Mouse (Mus musculus) kidney, embryonic 16.5 days (tissue): ENCODE measurements around the gene Gm37240. TPM values are rescaled to one million over a fixed set of nuclear protein-coding genes. Genes with fewer than 3 reads are reported as not detected.
"Not testable (repeated sequence)": the region's sequence is repeated elsewhere in the genome, so short reads cannot be mapped to it uniquely, and the experiment has no call there.

Experiments
- ATAC-seq: fragments of 200-750 bp; cut with Nextera tagmentation; 2 replicates; pipeline ENCODE4 v1.8.0; 2017; ENCODE audit warnings: moderate TSS enrichment; ENCODE audit not compliant: low FRiP score, low TSS enrichment
- H3K27ac ChIP-seq: fragments of 300-500 bp; sonication (generic); 2 replicates; pipeline ENCODE4 v1.5.1; 2014; ENCODE audit warnings: low read length
- H3K27me3 ChIP-seq: fragments of 300-500 bp; sonication (generic); 2 replicates; pipeline ENCODE4 v1.6.1; 2014; ENCODE audit warnings: low read length, control low read depth, mixed read lengths; ENCODE audit not compliant: insufficient read depth
- H3K36me3 ChIP-seq: fragments of 300-500 bp; sonication (generic); 2 replicates; pipeline ENCODE4 v1.6.1; 2014; ENCODE audit warnings: low read length, control low read depth, mixed read lengths; ENCODE audit not compliant: insufficient read depth
- H3K4me1 ChIP-seq: fragments of 300-500 bp; sonication (generic); 2 replicates; pipeline ENCODE4 v1.6.1; 2014; ENCODE audit warnings: low read length, control low read depth, mixed read lengths; ENCODE audit not compliant: insufficient read depth
- H3K4me2 ChIP-seq: fragments of 300-500 bp; sonication (generic); replicated peaks from 2 replicates; pipeline ENCODE4 v1.6.1; 2014; ENCODE audit warnings: low read depth, low read length
- H3K4me3 ChIP-seq: fragments of 300-500 bp; sonication (generic); 2 replicates; pipeline ENCODE4 v1.5.1; 2014; ENCODE audit warnings: mild to moderate bottlenecking, low read length
- H3K9ac ChIP-seq: fragments of 300-500 bp; sonication (generic); replicated peaks from 2 replicates; pipeline ENCODE4 v1.6.1; 2014; ENCODE audit warnings: low read length
- H3K9me3 ChIP-seq: fragments of 300-500 bp; sonication (generic); 2 replicates; pipeline ENCODE4 v1.6.1; 2016; ENCODE audit warnings: low read length, control low read depth
- WGBS: fragments of 180-500 bp; shearing (Covaris S2); extraction: QIAGEN DNeasy Blood & Tissue Kit; methylation state at CpG from one replicate; pipeline ENCODE4 v1.1.7; 2014; 5-methylcytosine and 5-hydroxymethylcytosine counted together
- polyA plus RNA-seq: library from polyadenylated mRNA; unstranded; fragments of >200 nt; fragmentation: Nextera tagmentation; extraction: Ambion mirVana; gene quantifications from 2 replicates; pipeline ENCODE4 v1.2.1, GENCODE M21; 2015

Gm37240 gene
- polyA plus RNA-seq, 1 experiment from 2014 or later: 8.7 TPM

DNA sequence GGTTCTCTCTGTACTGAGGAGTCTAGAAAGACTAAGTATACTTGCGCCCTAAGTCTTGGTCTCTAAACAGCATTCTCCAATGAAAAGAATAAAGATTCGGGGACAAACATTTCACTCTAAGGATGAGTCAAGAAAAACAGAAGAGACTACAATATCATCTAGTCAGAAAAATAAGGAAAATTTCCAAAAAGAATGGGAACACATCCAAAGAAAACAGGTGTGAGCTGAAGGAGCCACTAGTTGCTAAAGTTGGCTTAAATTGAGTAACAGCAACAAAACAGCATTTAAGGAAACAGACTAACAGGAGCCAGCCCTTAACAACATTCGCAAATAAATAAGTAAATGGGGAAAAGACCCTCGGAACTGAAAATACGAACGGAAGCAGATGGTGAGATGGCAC is 1318.8 kb downstream of the Gm37240 start:
- Histone ChIP-seq H3K4me2 (no peak overlapping the region), H3K9me3 (no peaks in the 10 kb centered on the region), H3K27ac (no peak overlapping the region), H3K27me3 (no peaks in the 10 kb centered on the region), H3K36me3 (no peaks in the 10 kb centered on the region), H3K9ac (no peak overlapping the region), H3K4me3 (no peak overlapping the region), H3K4me1 (peaks cover 7% of the 10 kb centered on the region)
- WGBS: 90% methylated on average over 6 of the region's 6 CpGs
- ATAC-seq: no peak

DNA sequence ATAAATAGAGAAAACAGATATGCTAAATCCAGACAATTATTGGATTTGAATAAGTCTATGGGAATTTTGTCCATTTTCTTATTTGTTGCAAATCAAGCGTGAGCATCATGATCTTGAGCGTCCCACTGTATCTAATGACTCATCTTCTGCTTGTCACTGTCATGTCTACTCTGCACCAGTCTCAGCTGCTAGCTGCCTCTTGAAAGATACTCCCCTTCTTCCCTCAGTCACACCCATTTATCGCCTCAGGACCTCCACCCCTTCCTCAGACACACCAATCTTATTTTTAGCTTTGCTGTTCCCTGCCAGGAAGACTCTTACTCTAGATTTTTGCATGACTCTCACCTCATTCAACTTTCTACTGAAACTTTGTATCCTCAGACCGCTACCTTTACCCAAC is 1323.9 kb downstream of the Gm37240 start:
- ATAC-seq: no peak
- 89% methylated on average over 4 of the region's 4 CpGs for WGBS
- H3K27me3 ChIP-seq: no peaks in the 10 kb centered on the region
- no peaks in the 10 kb centered on the region for H3K9me3 ChIP-seq
- H3K4me2 ChIP-seq: no peak overlapping the region
- no peak overlapping the region for H3K9ac ChIP-seq
- H3K27ac ChIP-seq: no peak overlapping the region
- no peaks in the 10 kb centered on the region for H3K4me1 ChIP-seq
- H3K36me3 ChIP-seq: no peaks in the 10 kb centered on the region
- no peak overlapping the region for H3K4me3 ChIP-seq

DNA sequence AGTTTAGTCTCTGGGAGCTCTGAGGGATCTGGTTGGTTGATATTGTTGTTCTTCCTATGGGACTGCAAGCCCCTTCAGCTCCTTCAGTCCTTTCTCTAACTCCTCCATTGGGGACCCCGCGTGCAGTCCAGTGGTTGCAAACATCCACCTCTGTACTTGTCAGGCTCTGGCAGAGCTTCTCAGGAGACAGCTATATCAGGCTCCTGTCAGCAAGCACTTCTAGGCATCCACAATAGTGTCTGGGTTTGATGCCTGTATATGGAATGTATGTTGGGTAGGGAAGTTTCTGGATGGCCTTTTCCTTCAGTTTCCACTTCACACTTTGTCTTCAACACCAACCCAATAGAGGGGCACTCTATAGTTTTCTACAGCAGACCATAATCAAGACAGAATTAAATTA is 1324.4 kb downstream of the Gm37240 start:
- not testable (repeated sequence) for ATAC-seq, H3K36me3 ChIP-seq

DNA sequence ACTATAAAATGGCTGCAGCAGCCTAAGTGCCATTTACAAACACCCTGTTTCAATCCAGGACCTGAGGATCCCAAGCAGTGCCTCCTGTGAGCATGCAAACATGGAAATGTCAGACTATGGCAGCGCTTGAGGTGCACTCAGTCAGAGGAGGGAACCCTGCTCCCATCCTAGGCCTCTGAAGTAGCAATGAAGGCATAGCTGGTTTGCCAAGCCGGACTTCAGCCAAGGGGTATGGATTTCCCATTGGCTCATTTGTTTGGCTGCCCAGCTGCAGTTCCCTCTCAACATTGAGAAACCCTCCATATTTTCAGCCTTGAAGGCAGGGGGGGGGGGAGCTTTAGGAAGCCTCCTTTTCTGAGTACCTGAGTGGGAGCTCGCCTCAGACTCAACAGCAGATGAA is 1329.0 kb downstream of the Gm37240 start:
- Histone ChIP-seq H3K27ac (no peak overlapping the region), H3K4me3 (no peak overlapping the region), H3K9ac (no peak overlapping the region), H3K27me3 (no peaks in the 10 kb centered on the region), H3K36me3 (no peaks in the 10 kb centered on the region), H3K9me3 (no peaks in the 10 kb centered on the region), H3K4me1 (0 out of 2 replicates have a peak, but pooled peaks cover 4% of the 10 kb centered on the region), H3K4me2 (no peak overlapping the region)
- 89% methylated on average over 3 of the region's 3 CpGs for WGBS
- no peak for ATAC-seq

More for the DNA sequence above, 1324.4 kb downstream of the Gm37240 start:
- H3K4me2 ChIP-seq, H3K4me3 ChIP-seq, H3K9me3 ChIP-seq, H3K27ac ChIP-seq, H3K4me1 ChIP-seq, H3K27me3 ChIP-seq, H3K9ac ChIP-seq: not testable (repeated sequence)
- WGBS: 98% methylated on average over 2 of the region's 2 CpGs

DNA sequence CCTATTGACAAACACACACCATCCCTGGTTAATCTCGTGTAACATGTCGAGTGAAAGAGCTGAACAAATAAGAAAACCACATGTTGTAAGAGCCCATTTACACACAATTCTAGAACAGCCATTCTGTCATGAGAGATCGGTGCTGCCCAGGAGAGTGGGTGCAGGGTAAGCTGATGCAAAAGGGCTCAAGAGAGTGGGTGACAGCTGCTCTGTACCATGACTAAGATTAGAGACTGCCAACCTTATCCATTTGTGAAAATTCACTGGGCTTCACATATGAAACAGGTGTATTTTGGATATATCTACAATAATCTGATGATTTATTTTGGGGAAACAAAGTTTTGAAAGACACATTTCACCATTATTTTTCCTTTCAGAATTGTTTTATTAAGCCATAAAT is 1331.5 kb downstream of the Gm37240 start:
- H3K27ac ChIP-seq: no peak overlapping the region
- no peaks in the 10 kb centered on the region for H3K36me3 ChIP-seq
- WGBS: 88% methylated on average over 3 of the region's 3 CpGs
- ATAC-seq: no peak
- no peak overlapping the region for H3K4me2 ChIP-seq
- H3K27me3 ChIP-seq: no peaks in the 10 kb centered on the region
- no peak overlapping the region for H3K4me3 ChIP-seq
- no peak overlapping the region for H3K9ac ChIP-seq
- no peaks in the 10 kb centered on the region for H3K9me3 ChIP-seq
- H3K4me1 ChIP-seq: 0 out of 2 replicates have a peak, but pooled peaks cover 4% of the 10 kb centered on the region

DNA sequence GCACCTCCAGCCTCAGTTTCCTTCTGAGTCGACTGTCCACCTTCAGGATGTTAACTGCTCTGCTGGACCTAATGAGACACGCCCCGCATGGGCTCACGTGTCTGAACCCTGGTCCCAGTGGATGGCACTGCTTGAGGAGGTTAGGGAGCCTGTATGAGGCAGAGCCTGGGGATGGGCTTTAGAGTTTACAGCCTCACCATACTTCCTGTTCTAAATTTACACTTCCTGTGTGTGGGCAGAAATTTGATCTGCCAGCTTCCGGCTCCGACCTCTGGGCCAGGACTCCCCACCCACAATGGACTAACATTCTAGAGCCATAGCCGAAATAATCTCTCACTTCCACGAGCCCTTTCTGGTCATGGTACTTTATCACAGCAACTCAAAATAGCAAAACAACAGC is 1340.1 kb downstream of the Gm37240 start:
- Histone ChIP-seq H3K9ac (no peak overlapping the region), H3K9me3 (no peaks in the 10 kb centered on the region), H3K4me2 (no peak overlapping the region), H3K4me1 (peaks cover 4% of the 10 kb centered on the region; the same call in 1 of the 2 replicates), H3K27ac (no peak overlapping the region), H3K4me3 (no peak overlapping the region), H3K36me3 (no peaks in the 10 kb centered on the region), H3K27me3 (no peaks in the 10 kb centered on the region)
- 63% methylated on average over 8 of the region's 8 CpGs for WGBS
- no peak for ATAC-seq

DNA sequence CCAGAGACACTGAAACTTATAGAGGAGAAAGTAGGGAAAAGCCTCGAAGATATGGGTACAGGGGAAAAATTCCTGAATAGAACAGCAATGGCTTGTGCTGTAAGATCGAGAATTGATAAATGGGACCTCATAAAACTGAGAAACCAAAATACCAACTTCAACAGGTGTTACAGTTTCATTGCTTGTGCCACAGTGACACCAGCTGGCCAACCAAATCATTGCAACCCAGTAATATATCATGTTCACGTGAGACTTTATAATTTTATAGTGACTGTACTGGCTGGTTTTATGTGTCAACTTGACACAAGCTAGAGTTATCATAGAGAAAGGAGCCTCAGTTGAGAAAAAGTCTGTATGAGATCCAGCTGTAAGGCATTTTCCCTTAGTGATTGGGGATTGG is 1344.9 kb downstream of the Gm37240 start:
- not testable (repeated sequence) for H3K9me3 ChIP-seq, ATAC-seq, H3K4me3 ChIP-seq, H3K4me1 ChIP-seq, H3K27ac ChIP-seq, H3K27me3 ChIP-seq, H3K36me3 ChIP-seq, H3K9ac ChIP-seq, H3K4me2 ChIP-seq
- WGBS: 5% methylated on average over 3 of the region's 3 CpGs

DNA sequence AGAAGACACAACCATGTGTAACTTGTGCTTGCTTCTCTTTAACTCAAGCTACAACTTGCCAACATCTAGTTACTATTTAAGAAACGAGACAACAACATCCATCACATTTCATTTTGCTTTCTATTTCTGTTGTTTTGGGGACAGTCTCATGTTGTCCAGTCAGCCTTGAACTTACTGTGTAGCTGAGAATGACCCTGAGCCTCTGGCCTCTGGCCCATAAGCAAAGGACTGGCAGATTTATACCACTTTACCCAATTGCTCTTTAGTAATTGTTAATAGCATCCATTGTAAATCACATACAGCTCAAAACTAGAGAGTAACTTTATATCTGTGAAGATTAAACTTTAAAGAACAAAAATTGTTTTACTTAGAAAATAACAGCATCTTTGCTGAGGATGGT is 1345.4 kb downstream of the Gm37240 start:
- Histone ChIP-seq H3K27ac (no peak overlapping the region), H3K4me3 (no peak overlapping the region), H3K9me3 (no peaks in the 10 kb centered on the region), H3K4me1 (no peaks in the 10 kb centered on the region), H3K36me3 (no peaks in the 10 kb centered on the region), H3K27me3 (no peaks in the 10 kb centered on the region), H3K4me2 (no peak overlapping the region), H3K9ac (no peak overlapping the region)
- no peak for ATAC-seq
- 64% methylated on average over 1 of the region's 1 CpGs for WGBS

DNA sequence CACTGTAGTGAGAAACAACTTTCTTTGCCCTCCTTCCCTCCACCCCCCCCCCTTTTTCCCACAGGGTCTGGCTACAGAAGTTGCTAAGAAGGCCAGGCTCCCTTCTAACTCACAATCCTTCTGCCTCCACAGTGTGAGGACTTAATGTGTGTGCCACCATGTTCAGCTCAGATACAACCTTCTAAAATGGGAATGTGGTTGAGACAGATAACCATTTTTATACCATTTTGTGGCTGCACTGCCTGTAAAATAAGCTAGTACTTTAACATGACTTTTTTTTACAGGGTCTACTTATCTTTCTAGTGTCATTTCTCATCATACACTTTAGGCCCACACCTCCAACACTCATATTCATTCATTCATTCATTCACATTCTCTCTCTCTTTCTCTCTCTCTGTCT is 1346.7 kb downstream of the Gm37240 start:
- Histone ChIP-seq H3K9me3 (no peaks in the 10 kb centered on the region), H3K27ac (no peak overlapping the region), H3K9ac (no peak overlapping the region), H3K4me2 (no peak overlapping the region), H3K4me1 (no peaks in the 10 kb centered on the region), H3K4me3 (no peak overlapping the region), H3K36me3 (no peaks in the 10 kb centered on the region), H3K27me3 (no peaks in the 10 kb centered on the region)
- no peak for ATAC-seq

DNA sequence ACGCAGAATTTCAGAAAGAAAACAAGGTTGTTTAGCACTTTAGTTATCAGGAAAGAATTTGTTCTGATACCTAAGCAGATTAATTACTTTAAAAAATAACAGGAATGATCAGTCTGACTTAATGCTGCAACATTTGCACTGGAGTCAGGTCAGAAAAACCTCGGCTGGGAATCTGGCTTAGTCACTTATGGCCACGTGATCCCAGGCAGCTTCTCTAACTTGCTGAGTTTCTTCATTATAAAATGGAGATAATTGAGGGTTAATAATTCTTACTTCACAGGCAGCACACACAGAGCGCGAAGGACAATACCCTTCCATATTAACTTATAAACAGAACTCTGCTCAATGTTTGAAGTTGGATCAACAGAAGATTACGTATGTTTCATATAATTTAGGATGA is 1350.3 kb downstream of the Gm37240 start:
- no peak overlapping the region for H3K4me2 ChIP-seq
- H3K4me3 ChIP-seq: no peak overlapping the region
- WGBS: 75% methylated on average over 6 of the region's 6 CpGs
- H3K9ac ChIP-seq: no peak overlapping the region
- H3K4me1 ChIP-seq: no peaks in the 10 kb centered on the region
- no peaks in the 10 kb centered on the region for H3K9me3 ChIP-seq
- no peak for ATAC-seq
- H3K27ac ChIP-seq: no peak overlapping the region
- no peaks in the 10 kb centered on the region for H3K27me3 ChIP-seq
- 0 out of 2 replicates have a peak, but pooled peaks cover 2% of the 10 kb centered on the region for H3K36me3 ChIP-seq

DNA sequence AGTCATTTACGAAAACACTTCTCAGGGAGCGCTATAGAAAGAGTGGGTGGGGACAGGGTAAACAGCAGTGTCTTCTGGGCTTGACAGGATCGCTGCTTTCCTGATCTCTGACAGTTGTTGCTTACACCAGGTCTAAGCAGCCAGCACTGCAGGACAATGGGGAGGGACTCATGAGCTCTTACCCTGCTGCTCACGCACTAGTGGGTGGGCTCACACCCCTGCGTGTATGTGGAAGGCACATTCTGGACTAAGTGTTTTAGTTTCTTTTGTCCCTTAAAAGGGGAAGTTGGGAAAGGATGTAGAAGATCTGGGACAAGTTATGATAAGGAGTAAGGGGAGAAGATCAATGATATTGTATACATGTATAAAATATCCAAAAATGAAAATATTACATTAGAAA is 1354.1 kb downstream of the Gm37240 start:
- no peak overlapping the region for H3K4me3 ChIP-seq
- H3K27ac ChIP-seq: no peak overlapping the region
- H3K4me1 ChIP-seq: no peaks in the 10 kb centered on the region
- no peak for ATAC-seq
- H3K4me2 ChIP-seq: no peak overlapping the region
- H3K9ac ChIP-seq: no peak overlapping the region
- WGBS: 81% methylated on average over 5 of the region's 5 CpGs
- H3K36me3 ChIP-seq: 0 out of 2 replicates have a peak, but pooled peaks cover 2% of the 10 kb centered on the region
- H3K9me3 ChIP-seq: no peaks in the 10 kb centered on the region
- H3K27me3 ChIP-seq: no peaks in the 10 kb centered on the region
